Mouse (Mus musculus): ENCODE data around the gene Cnnm3.

DNA sequence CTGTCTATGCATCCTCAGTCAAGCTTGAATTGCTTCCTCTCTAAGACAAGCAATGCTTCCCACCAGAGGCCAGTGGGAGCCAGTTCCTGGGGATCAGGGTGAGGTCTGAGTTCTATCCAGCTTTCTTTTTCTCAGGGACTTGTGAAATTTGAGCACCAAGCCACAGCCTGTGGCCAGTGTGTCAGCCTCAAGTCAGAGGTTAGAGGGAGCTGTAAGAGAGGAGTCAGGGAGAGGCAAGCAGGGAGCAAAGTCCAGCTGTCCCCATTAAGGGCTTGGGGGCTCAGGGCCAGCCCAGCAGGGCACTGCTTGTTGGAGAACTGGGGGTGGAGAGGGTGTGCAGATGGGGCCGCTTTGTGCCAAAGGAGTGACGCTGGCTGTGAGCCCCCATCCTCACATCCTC lies 51.5 kb downstream of the Cnnm3 start:
- TF ChIP-seq CTCF (IDR thresholded peaks at IDR 0.05; ENCODE audit: insufficient read depth, low read length) (no peak), POLR2A (IDR thresholded peaks at IDR 0.05; ENCODE audit: borderline replicate concordance, extremely low read depth, low read depth, low read length) (no peak)
